Mouse (Mus musculus) cerebellum, adult 11 months (tissue): ENCODE data around the gene Col6a4.
A peak's percentile ranks its signal among the peaks of the same experiment; 100 is the strongest.

Experiments
- DNase-seq: peaks from one replicate; pipeline ENCODE4 v3.0.0; 2022

The Col6a4 gene

GRCm38 (mm10) chr9:106053446-106053845 is 43.1 kb downstream of the Col6a4 start:
- DNase-seq = no peak

GRCm38 (mm10) chr9:106043921-106044503 is 52.6 kb downstream of the Col6a4 start:
- no peak for DNase-seq

DNA sequence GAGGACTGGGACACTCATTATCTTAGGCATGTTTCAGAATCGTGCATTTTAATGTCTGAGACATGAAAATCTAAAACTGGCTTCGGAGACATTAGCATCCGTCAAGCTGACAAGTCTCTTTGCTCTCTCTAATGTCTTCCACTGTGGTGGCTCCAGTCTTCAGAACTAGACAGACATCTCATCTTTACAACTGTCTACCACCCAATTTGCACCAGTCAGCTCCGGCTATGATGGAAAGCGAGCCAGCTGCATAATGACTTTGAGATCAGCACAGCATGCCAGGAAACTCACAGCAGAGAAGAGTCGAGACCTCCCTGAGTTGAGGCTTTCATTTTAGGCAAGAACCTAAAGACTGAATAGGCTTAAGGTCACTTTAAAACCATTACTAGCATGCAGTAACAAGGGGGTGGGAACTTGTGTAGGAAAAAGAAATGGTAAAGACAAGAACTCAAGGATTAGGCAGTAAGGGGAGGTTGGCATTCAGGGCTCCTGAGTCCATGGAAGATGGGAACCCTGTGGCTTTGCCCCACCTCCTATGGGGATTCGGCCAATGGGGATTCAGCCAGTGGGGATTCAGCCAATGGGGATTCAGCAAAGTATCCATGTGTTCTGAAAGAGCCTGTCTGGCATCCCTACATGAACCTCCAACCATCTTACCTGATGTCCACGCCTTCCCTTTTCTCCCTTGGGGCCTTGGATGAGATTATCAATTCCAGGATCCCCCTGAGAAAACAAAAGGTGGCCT is 56.5 kb downstream of the Col6a4 start:
- no peak for DNase-seq

DNA sequence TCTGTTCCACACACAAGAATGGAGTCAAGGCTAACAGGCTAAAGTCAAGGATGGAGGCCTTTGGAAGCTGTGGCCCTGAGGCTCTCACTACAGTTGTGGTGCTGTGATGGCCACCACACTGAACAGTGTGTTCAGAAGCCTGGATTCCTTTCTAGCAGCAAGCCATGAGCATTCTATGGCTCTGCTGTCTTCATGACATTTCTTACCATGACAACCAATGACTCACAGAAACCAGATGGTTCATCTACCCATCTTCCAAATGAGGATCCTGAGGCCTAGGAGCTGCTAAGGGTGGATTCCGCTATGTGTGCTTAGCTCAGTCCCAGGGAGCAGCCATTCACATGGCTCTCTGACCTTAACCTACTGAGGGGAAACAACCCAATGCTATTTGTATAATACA is 57.3 kb downstream of the Col6a4 start:
- no peak for DNase-seq

GRCm38 (mm10) chr9:106038865-106039264 is 57.7 kb downstream of the Col6a4 start:
- peak; percentile 25 for DNase-seq

DNA sequence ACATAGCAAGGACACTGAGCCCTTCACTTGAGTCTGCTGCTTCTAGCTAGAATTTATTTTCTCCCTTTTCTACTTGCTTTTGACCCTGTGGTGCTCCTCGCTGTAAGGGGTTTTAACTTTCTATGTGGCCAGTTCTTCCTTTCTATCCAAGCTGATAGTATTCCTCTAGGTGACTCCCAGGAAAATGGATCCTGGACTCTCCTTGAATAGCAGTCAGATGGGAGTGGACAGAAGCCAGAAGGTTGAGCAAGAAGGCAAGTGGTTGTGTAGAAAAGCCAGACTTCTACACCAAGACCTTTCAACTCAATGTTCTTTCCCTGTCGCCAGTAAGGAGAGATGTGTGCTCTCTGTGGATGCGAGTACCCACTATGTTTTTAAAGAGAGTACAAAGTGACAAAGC is 80.9 kb downstream of the Col6a4 start:
- DNase-seq = no peak

- DNase-seq = no peak
These were observed 83.4 kb downstream of the Col6a4 start for GRCm38 (mm10) chr9:106013139-106013538.

- no peak for DNase-seq
These were observed 98.6 kb downstream of the Col6a4 start for GRCm38 (mm10) chr9:105997955-105998354.

- DNase-seq = no peak
These were observed 104.2 kb downstream of the Col6a4 start for GRCm38 (mm10) chr9:105992425-105992824.

GRCm38 (mm10) chr9:105990099-105990498 is 106.5 kb downstream of the Col6a4 start:
- no peak for DNase-seq

DNA sequence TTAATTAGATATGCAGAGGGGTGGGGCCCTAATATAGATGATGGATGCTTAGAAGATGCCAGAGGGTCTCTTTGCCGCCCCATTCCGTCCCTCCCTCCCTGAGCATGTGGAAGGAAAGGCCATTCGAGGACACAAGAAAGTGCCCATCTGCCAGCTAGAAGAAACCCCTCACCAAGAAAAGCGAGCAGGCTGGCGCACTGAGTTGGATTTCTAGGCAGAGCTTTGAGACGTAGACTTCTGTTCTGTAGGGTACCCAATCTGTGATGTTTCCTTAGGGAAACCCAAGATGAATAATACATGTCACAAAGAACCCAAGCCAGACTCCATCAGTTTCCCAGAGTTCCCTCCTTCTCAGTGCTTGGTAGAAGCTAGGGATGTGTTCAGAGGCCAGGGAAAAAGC is 107.1 kb downstream of the Col6a4 start:
- DNase-seq = no peak

DNA sequence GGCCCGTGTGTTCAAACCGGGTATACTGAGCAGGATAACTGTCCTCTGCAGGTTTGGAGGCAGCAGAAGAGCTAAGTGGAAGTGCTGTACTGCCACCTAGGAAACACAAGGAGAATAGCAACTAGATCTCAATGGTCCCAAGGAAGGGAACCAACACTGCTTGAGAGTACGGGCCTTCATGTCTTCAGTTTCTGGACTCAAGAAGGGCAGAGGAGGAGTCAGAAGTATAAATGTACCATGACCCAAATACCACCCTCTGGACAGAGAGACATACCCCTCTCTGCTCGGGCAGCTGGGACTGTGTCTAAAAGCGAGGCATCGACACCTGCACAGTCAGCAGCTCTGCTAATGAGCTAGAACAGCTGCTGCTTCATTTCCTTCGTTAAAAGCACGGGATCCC is 108.5 kb downstream of the Col6a4 start:
- no peak for DNase-seq

DNA sequence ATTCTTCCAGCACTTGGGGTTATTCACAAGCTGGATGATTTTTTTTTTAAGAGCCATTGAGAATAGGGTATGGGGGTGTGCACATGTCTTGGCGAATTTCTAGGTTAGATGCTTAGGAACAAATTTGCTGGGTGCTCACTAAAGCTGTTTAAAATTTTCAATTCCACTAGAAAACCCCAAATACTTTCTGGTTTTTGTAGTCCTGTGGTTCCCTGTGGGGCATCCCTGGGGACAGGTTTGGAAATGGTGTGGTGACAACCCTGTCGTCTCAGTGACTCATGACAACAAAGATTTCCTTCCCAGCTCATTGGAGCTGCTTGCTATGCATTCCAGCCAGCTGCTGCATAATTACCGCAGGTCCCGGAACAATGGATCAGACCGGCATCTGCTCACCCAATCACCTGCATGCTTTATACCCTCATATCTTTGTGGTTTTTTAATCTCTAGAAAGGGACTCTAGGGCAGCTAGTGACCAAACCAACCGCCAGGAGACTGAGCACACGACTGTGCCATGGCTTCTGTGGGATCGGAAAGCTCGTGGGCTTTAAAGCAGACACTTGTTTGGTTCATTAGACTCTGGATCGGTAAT is 111.6 kb downstream of the Col6a4 start:
- no peak for DNase-seq

GRCm38 (mm10) chr9:105978479-105978878 is 118.1 kb downstream of the Col6a4 start:
- no peak for DNase-seq

GRCm38 (mm10) chr9:105976871-105977270 is 119.7 kb downstream of the Col6a4 start:
- DNase-seq = no peak

DNA sequence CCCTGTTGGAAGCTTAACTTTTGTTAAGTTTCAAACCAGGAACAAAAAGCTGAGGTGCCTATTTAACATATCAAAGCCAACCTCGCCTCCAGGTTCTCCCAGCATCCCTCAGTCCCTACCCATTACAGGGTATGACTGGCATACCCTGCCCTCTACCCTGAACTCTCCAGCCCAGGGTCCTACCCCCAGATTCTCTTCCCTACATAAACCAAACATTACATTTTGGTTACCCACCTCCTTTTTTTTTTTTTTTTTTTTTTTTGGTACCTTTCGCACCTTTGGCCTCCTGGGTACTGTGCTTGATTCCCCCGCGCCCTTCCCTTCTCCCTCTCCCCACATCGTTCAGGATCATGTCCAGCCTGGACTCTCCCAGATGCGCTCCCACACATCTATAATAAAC is 120.3 kb downstream of the Col6a4 start:
- no peak for DNase-seq

GRCm38 (mm10) chr9:105973736-105974135 is 122.8 kb downstream of the Col6a4 start:
- no peak for DNase-seq

GRCm38 (mm10) chr9:105972031-105972430 is 124.6 kb downstream of the Col6a4 start:
- DNase-seq = no peak

DNA sequence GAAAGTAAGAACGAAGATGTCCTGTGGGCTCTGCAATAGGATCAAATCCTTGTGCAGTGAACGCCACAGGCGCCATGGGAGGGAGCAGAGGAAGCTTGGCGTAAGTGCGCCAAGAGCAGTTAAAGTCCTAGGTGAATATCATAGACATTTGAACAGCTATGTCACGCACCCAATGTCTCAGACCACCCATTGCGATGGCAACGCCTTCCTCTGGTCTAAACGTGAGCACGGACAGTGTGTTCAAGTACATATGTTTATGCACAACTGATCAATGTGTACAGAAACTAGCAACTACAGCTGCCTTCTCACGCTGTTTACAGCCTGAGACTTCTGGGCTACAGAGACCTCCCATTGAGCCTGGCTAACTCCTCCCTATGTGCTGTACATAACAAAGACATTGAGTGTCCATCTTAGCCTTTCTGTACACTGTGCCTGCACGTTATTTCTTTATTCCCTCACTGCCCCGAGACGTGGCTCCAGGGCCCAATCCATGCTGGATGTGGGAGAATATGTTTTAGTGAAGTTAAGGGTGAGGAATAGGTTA is 125.2 kb downstream of the Col6a4 start:
- no peak for DNase-seq

DNA sequence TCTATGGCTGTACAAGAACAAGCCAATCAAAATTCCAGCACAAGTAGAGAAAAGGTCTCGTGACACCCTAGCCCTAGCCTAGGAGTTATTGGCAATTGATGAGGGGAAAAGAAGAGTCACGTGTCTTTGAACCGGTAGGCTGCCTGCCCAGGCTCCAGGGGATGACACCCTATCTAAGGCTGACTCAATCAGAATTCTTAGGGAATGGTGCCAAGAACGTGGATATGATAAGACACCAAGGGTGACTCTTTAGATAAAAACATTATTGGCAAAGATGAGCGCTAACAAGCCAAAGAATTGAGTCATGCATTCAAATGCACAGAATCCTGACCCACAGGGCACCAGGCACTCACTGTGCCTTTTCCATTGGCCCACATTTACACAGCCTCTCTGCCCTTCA is 125.7 kb downstream of the Col6a4 start:
- DNase-seq = no peak

GRCm38 (mm10) chr9:105967976-105968375 is 128.6 kb downstream of the Col6a4 start:
- no peak for DNase-seq

DNA sequence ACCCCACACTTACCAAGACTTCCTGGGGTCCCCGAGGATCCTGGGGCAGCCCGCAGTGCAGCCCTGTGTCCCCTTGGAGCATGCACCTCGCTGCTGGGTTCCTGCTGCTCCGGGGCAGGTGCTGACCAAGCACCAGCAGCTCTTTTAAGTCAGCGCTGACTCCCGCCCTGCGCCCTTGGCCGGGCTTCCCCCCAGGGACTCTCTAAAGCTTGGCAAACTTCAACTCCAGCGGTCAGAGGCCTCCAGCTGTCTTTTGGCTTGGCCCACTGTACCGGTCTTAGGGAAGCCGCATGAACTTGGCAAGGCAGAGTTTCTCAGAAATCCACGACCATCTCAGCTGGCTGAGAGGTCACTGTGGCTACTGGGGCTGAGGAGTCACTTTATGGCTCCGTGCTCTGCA is 136.1 kb downstream of the Col6a4 start, which contains the start of gene Col6a5:
TSS of gene Col6a5 (minus strand) at position 111 of the 400 bp plus-strand sequence.
- no peak for DNase-seq

GRCm38 (mm10) chr9:105959116-105959515 is 137.5 kb downstream of the Col6a4 start:
- DNase-seq = no peak

GRCm38 (mm10) chr9:105949755-105950154 is 146.8 kb downstream of the Col6a4 start:
- no peak for DNase-seq
